ENCODE assay signal across 9 mouse cellular contexts in genomic region chr10:80848571-80848970, GRCm38 (mm10). TPM values are rescaled to one million over a fixed set of nuclear protein-coding genes. Genes with fewer than 3 reads are reported as not detected.
DNase-seq lines count a peak whose midpoint lies in the region; ATAC-seq lines count a peak whose summit lies in the region.
"Had no signal": no experiment of that assay in that cellular context is flagged by ENCODE, and none has a peak within 500 bp of the region (broad histone marks: within the 10 kb centered on the region; RNA-seq: fewer than 3 reads in every experiment).

No protein-coding gene starts in this region.

- no peak overlapping the region for H3K4me2 ChIP-seq in forebrain, embryonic 13.5 days
- no peak overlapping the region for H3K4me2 ChIP-seq in intestine, embryonic 15.5 days (replicated peaks)
- H3K4me2 ChIP-seq in lung, embryonic 16.5 days (ENCODE audit: low read depth, low read length): no peak overlapping the region
- no peak overlapping the region for H3K4me2 ChIP-seq in stomach, embryonic 16.5 days (ENCODE audit: low read depth, low read length)

- H3K36me3 ChIP-seq in forebrain, embryonic 10.5 days (replicated peaks): peaks cover 39% of the 10 kb centered on the region
- peaks cover 35% of the 10 kb centered on the region for H3K36me3 ChIP-seq in forebrain, embryonic 13.5 days (ENCODE audit: poor library complexity, severe bottlenecking)
- H3K36me3 ChIP-seq in intestine, embryonic 15.5 days: peaks cover 19% of the 10 kb centered on the region
- H3K36me3 ChIP-seq in lung, embryonic 16.5 days (ENCODE audit: control insufficient read depth, insufficient read depth, low read length): peaks cover 12% of the 10 kb centered on the region
- peaks cover 5% of the 10 kb centered on the region; the same call in 1 of the 2 replicates for H3K36me3 ChIP-seq in stomach, embryonic 16.5 days (ENCODE audit: control insufficient read depth, insufficient read depth, low read length)

- peak; percentile 39 for DNase-seq in forebrain, embryonic 10.5 days (ENCODE audit: extremely low spot score, low spot score)
- DNase-seq in c-Kit-positive CD71-negative TER-119-negative erythroid progenitor cells, embryonic 14.5 days (ENCODE audit: low read depth): peak; percentile 86
- DNase-seq in left cerebral cortex, adult 11 months (ENCODE audit: low spot score): no peak
- no peak for DNase-seq in right cerebral cortex, adult 2 months (ENCODE audit: low spot score in 2 of 2)

- H3K9ac ChIP-seq in forebrain, embryonic 13.5 days: no peak overlapping the region
- no peak overlapping the region for H3K9ac ChIP-seq in intestine, embryonic 15.5 days
- no peak overlapping the region for H3K9ac ChIP-seq in lung, embryonic 16.5 days (ENCODE audit: low read length)
- no peak overlapping the region for H3K9ac ChIP-seq in stomach, embryonic 16.5 days (ENCODE audit: low read length)

- H3K9me3 ChIP-seq in forebrain, embryonic 10.5 days: no peaks in the 10 kb centered on the region
- no peaks in the 10 kb centered on the region for H3K9me3 ChIP-seq in forebrain, embryonic 13.5 days (replicated peaks)
- no peaks in the 10 kb centered on the region for H3K9me3 ChIP-seq in intestine, embryonic 15.5 days
- no peaks in the 10 kb centered on the region for H3K9me3 ChIP-seq in lung, embryonic 16.5 days (ENCODE audit: control insufficient read depth, low read length)
- no peaks in the 10 kb centered on the region for H3K9me3 ChIP-seq in stomach, embryonic 16.5 days (replicated peaks; ENCODE audit: control insufficient read depth, low read length)

- peaks cover 30% of the 10 kb centered on the region for H3K27me3 ChIP-seq in forebrain, embryonic 10.5 days (ENCODE audit: poor library complexity, severe bottlenecking)
- peaks cover 24% of the 10 kb centered on the region for H3K27me3 ChIP-seq in forebrain, embryonic 13.5 days
- H3K27me3 ChIP-seq in intestine, embryonic 15.5 days (replicated peaks): peaks cover 20% of the 10 kb centered on the region
- H3K27me3 ChIP-seq in lung, embryonic 16.5 days (ENCODE audit: control insufficient read depth, insufficient read depth, low read depth, low read length): peaks cover 19% of the 10 kb centered on the region
- peaks cover 15% of the 10 kb centered on the region for H3K27me3 ChIP-seq in stomach, embryonic 16.5 days (ENCODE audit: control insufficient read depth, insufficient read depth, low read length)

- peaks cover 27% of the 10 kb centered on the region for H3K4me1 ChIP-seq in forebrain, embryonic 10.5 days
- peaks cover 12% of the 10 kb centered on the region for H3K4me1 ChIP-seq in forebrain, embryonic 13.5 days
- peaks cover 13% of the 10 kb centered on the region for H3K4me1 ChIP-seq in intestine, embryonic 15.5 days (replicated peaks)
- H3K4me1 ChIP-seq in lung, embryonic 16.5 days (replicated peaks; ENCODE audit: control insufficient read depth, insufficient read depth, low read length): no peaks in the 10 kb centered on the region; the same call in 1 of the 2 replicates
- H3K4me1 ChIP-seq in stomach, embryonic 16.5 days (ENCODE audit: control insufficient read depth, insufficient read depth, low read length): peaks cover 4% of the 10 kb centered on the region; the same call in 1 of the 2 replicates

- no peak overlapping the region for H3K4me3 ChIP-seq in forebrain, embryonic 10.5 days
- no peak overlapping the region for H3K4me3 ChIP-seq in forebrain, embryonic 13.5 days
- no peak overlapping the region for H3K4me3 ChIP-seq in intestine, embryonic 15.5 days (replicated peaks)
- no peak overlapping the region for H3K4me3 ChIP-seq in lung, embryonic 16.5 days (ENCODE audit: low read length)
- no peak overlapping the region for H3K4me3 ChIP-seq in stomach, embryonic 16.5 days (replicated peaks; ENCODE audit: low read length)
- H3K4me3 ChIP-seq: heart, adult 2 months had no signal

- ATAC-seq in forebrain, embryonic 13.5 days: no peak
- ATAC-seq in intestine, embryonic 15.5 days: peak; percentile 73
- peak; percentile 57; the same call in 1 of the 2 replicates for ATAC-seq in lung, embryonic 16.5 days (ENCODE audit: low read depth)
- peak; percentile 48 for ATAC-seq in stomach, embryonic 16.5 days (ENCODE audit: insufficient read depth, low FRiP score)

- no peak overlapping the region for H3K27ac ChIP-seq in forebrain, embryonic 10.5 days
- no peak overlapping the region for H3K27ac ChIP-seq in forebrain, embryonic 13.5 days
- H3K27ac ChIP-seq in intestine, embryonic 15.5 days: no peak overlapping the region
- H3K27ac ChIP-seq in lung, embryonic 16.5 days (ENCODE audit: low read length): no peak overlapping the region
- no peak overlapping the region for H3K27ac ChIP-seq in stomach, embryonic 16.5 days (ENCODE audit: low read length)
- H3K27ac ChIP-seq: heart, adult 2 months had no signal

- WGBS in forebrain, embryonic 10.5 days: 8% methylated on average over 10 of the region's 10 CpGs
- 10% methylated on average over 10 of the region's 10 CpGs for WGBS in forebrain, embryonic 13.5 days
- WGBS in intestine, embryonic 15.5 days: 15% methylated on average over 10 of the region's 10 CpGs
- 2% methylated on average over 10 of the region's 10 CpGs for WGBS in lung, embryonic 16.5 days
- WGBS in stomach, embryonic 16.5 days: 7% methylated on average over 10 of the region's 10 CpGs

RNA-seq across cellular contexts. Expression of gene Lingo3, which starts 4.7 kb away (rescaled TPM):
- polyA plus RNA-seq in forebrain, embryonic 10.5 days (2016; fragmentation: Nextera tagmentation; extraction: Ambion mirVana): 1.5 and 2.0 TPM in 2 replicates
- 1.7 and 2.0 TPM in 2 replicates for polyA plus RNA-seq in forebrain, embryonic 13.5 days (2015; fragmentation: Nextera tagmentation; extraction: Ambion mirVana)
- polyA plus RNA-seq in intestine, embryonic 15.5 days (2015; fragmentation: Nextera tagmentation; extraction: Ambion mirVana): 0.05 and 0.09 TPM in 2 replicates
- polyA plus RNA-seq in lung, embryonic 16.5 days (2015; fragmentation: Nextera tagmentation; extraction: Ambion mirVana): 0.15 and 0.44 TPM in 2 replicates
- polyA plus RNA-seq in stomach, embryonic 16.5 days (2015; fragmentation: Nextera tagmentation; extraction: Ambion mirVana): 0.05 and 0.12 TPM in 2 replicates

RNA-seq across cellular contexts. Expression of gene Lsm7, which starts 6.4 kb away (rescaled TPM):
- 351 and 360 TPM in 2 replicates for polyA plus RNA-seq in forebrain, embryonic 10.5 days (2016; fragmentation: Nextera tagmentation; extraction: Ambion mirVana)
- 291 and 325 TPM in 2 replicates for polyA plus RNA-seq in forebrain, embryonic 13.5 days (2015; fragmentation: Nextera tagmentation; extraction: Ambion mirVana)
- polyA plus RNA-seq in intestine, embryonic 15.5 days (2015; fragmentation: Nextera tagmentation; extraction: Ambion mirVana): 270 and 286 TPM in 2 replicates
- polyA plus RNA-seq in lung, embryonic 16.5 days (2015; fragmentation: Nextera tagmentation; extraction: Ambion mirVana): 193 and 234 TPM in 2 replicates
- polyA plus RNA-seq in stomach, embryonic 16.5 days (2015; fragmentation: Nextera tagmentation; extraction: Ambion mirVana): 192 and 210 TPM in 2 replicates

RNA-seq across cellular contexts. Expression of gene Sppl2b, which starts 6.5 kb away (rescaled TPM):
- 43.9 and 44.9 TPM in 2 replicates for polyA plus RNA-seq in forebrain, embryonic 10.5 days (2016; fragmentation: Nextera tagmentation; extraction: Ambion mirVana)
- polyA plus RNA-seq in forebrain, embryonic 13.5 days (2015; fragmentation: Nextera tagmentation; extraction: Ambion mirVana): 40.1 and 45.3 TPM in 2 replicates
- 34.8 and 37.8 TPM in 2 replicates for polyA plus RNA-seq in intestine, embryonic 15.5 days (2015; fragmentation: Nextera tagmentation; extraction: Ambion mirVana)
- 43.0 and 43.2 TPM in 2 replicates for polyA plus RNA-seq in lung, embryonic 16.5 days (2015; fragmentation: Nextera tagmentation; extraction: Ambion mirVana)
- 40.0 and 42.7 TPM in 2 replicates for polyA plus RNA-seq in stomach, embryonic 16.5 days (2015; fragmentation: Nextera tagmentation; extraction: Ambion mirVana)

RNA-seq across cellular contexts. Expression of gene Oaz1, which starts 22.1 kb away (rescaled TPM):
- polyA plus RNA-seq in forebrain, embryonic 10.5 days (2016; fragmentation: Nextera tagmentation; extraction: Ambion mirVana): 2,273 and 2,281 TPM in 2 replicates
- polyA plus RNA-seq in forebrain, embryonic 13.5 days (2015; fragmentation: Nextera tagmentation; extraction: Ambion mirVana): 1,581 and 1,699 TPM in 2 replicates
- 1,393 and 1,601 TPM in 2 replicates for polyA plus RNA-seq in intestine, embryonic 15.5 days (2015; fragmentation: Nextera tagmentation; extraction: Ambion mirVana)
- polyA plus RNA-seq in lung, embryonic 16.5 days (2015; fragmentation: Nextera tagmentation; extraction: Ambion mirVana): 1,799 and 1,972 TPM in 2 replicates
- polyA plus RNA-seq in stomach, embryonic 16.5 days (2015; fragmentation: Nextera tagmentation; extraction: Ambion mirVana): 1,560 and 1,582 TPM in 2 replicates

RNA-seq across cellular contexts. Expression of gene Tmprss9, which starts 23.1 kb away (rescaled TPM):
- 0.05 TPM in 1 of 2 replicates, not detected in the other for polyA plus RNA-seq in forebrain, embryonic 10.5 days (2016; fragmentation: Nextera tagmentation; extraction: Ambion mirVana)
- 0.13 and 0.14 TPM in 2 replicates for polyA plus RNA-seq in forebrain, embryonic 13.5 days (2015; fragmentation: Nextera tagmentation; extraction: Ambion mirVana)
- 0.05 TPM in 1 of 2 replicates, not detected in the other for polyA plus RNA-seq in intestine, embryonic 15.5 days (2015; fragmentation: Nextera tagmentation; extraction: Ambion mirVana)
- polyA plus RNA-seq in lung, embryonic 16.5 days (2015; fragmentation: Nextera tagmentation; extraction: Ambion mirVana): 0.08 TPM in 1 of 2 replicates, not detected in the other
- 0.06 TPM in 1 of 2 replicates, not detected in the other for polyA plus RNA-seq in stomach, embryonic 16.5 days (2015; fragmentation: Nextera tagmentation; extraction: Ambion mirVana)

Comparison
In these comparisons a context has a peak if more than half of its experiments do, and no peak if none do; other contexts are left out.
1. DNase-seq: peak in forebrain, embryonic 10.5 days (single experiment) and c-Kit-positive CD71-negative TER-119-negative erythroid progenitor cells, embryonic 14.5 days (single experiment); none in left cerebral cortex, adult 11 months (single experiment) and right cerebral cortex, adult 2 months (0 of 2).